Mouse (Mus musculus) forebrain, embryonic 11.5 days (tissue): Measurements from ENCODE around the gene Gnb1l. TPM values are rescaled to one million over a fixed set of nuclear protein-coding genes. Genes with fewer than 3 reads are reported as not detected.

Experiments used
- ATAC-seq: fragments of 200-750 bp; cut with Nextera tagmentation; replicated peaks from 2 replicates; pipeline ENCODE4 v1.8.0; 2017; ENCODE audit warnings: moderate TSS enrichment; ENCODE audit not compliant: low FRiP score
- DNase-seq: peaks from one replicate; pipeline ENCODE4 v3.0.0-alpha.2; 2017; ENCODE audit warnings: low spot score
- H3K27ac ChIP-seq: fragments of 300-500 bp; sonication (generic); 2 replicates; pipeline ENCODE4 v1.5.1; 2014; ENCODE audit warnings: low read depth, low read length
- H3K27me3 ChIP-seq: fragments of 300-500 bp; sonication (generic); 2 replicates; pipeline ENCODE4 v1.6.1; 2014; ENCODE audit warnings: mild to moderate bottlenecking, low read length, mixed read lengths; ENCODE audit not compliant: control insufficient read depth, insufficient read depth
- H3K36me3 ChIP-seq: fragments of 300-500 bp; sonication (generic); 2 replicates; pipeline ENCODE4 v1.6.1; 2014; ENCODE audit warnings: mild to moderate bottlenecking, low read length, moderate library complexity, mixed read lengths; ENCODE audit not compliant: control insufficient read depth, insufficient read depth
- H3K4me1 ChIP-seq: fragments of 300-500 bp; sonication (generic); replicated peaks from 2 replicates; pipeline ENCODE4 v1.6.1; 2014; ENCODE audit warnings: low read length, mixed read lengths; ENCODE audit not compliant: control insufficient read depth, insufficient read depth
- H3K4me2 ChIP-seq: fragments of 300-500 bp; sonication (generic); 2 replicates; pipeline ENCODE4 v1.6.1; 2014; ENCODE audit warnings: low read depth, mild to moderate bottlenecking, low read length, moderate library complexity, mixed read lengths; ENCODE audit not compliant: severe bottlenecking
- H3K4me3 ChIP-seq: fragments of 300-500 bp; sonication (generic); 2 replicates; pipeline ENCODE4 v1.5.1; 2014; ENCODE audit warnings: low read depth, low read length
- H3K9ac ChIP-seq: fragments of 300-500 bp; sonication (generic); 2 replicates; pipeline ENCODE4 v1.6.1; 2014; ENCODE audit warnings: low read length
- H3K9me3 ChIP-seq: fragments of 300-500 bp; sonication (generic); 2 replicates; pipeline ENCODE4 v1.6.1; 2016; ENCODE audit warnings: low read length, mixed read lengths; ENCODE audit not compliant: control insufficient read depth
- WGBS: fragments of 180-500 bp; shearing (Covaris S2); extraction: QIAGEN DNeasy Blood & Tissue Kit; methylation state at CpG from one replicate; pipeline ENCODE4 v1.1.7; 2014; 5-methylcytosine and 5-hydroxymethylcytosine counted together
- polyA plus RNA-seq: library from polyadenylated mRNA; unstranded; fragments of >200 nt; fragmentation: Nextera tagmentation; extraction: Ambion mirVana; gene quantifications from 2 replicates; pipeline ENCODE4 v1.2.1, GENCODE M21; 2014

Gene Gnb1l
- polyA plus RNA-seq, 1 experiment from 2014 or later = 14.9 TPM

GRCm38 (mm10) chr16:18583169-18583568, 84.7 kb downstream of the Gnb1l start:
- no peak overlapping the region for H3K4me2 ChIP-seq
- WGBS = 4% methylated on average over 10 of the region's 10 CpGs
- no peaks in the 10 kb centered on the region for H3K36me3 ChIP-seq
- peaks cover 25% of the 10 kb centered on the region for H3K4me1 ChIP-seq
- no peak overlapping the region for H3K27ac ChIP-seq
- peaks cover 90% of the 10 kb centered on the region for H3K27me3 ChIP-seq
- H3K9me3 ChIP-seq = no peaks in the 10 kb centered on the region
- no peak overlapping the region for H3K4me3 ChIP-seq
- no peak for DNase-seq
- no peak overlapping the region for H3K9ac ChIP-seq
- no peak for ATAC-seq

GRCm38 (mm10) chr16:18583673-18584357, 85.3 kb downstream of the Gnb1l start:
- WGBS = 10% methylated on average over 10 of the region's 10 CpGs
- Histone ChIP-seq H3K4me1 (peaks cover 25% of the 10 kb centered on the region), H3K36me3 (no peaks in the 10 kb centered on the region), H3K9ac (no peak overlapping the region), H3K27me3 (peaks cover 94% of the 10 kb centered on the region), H3K4me2 (no peak overlapping the region), H3K9me3 (no peaks in the 10 kb centered on the region), H3K27ac (no peak overlapping the region), H3K4me3 (no peak overlapping the region)
- ATAC-seq = no peak
- no peak for DNase-seq

GRCm38 (mm10) chr16:18584901-18585510, 86.5 kb downstream of the Gnb1l start:
- no peak for DNase-seq
- no peak overlapping the region for H3K4me3 ChIP-seq
- H3K9ac ChIP-seq = no peak overlapping the region
- peaks cover 98% of the 10 kb centered on the region for H3K27me3 ChIP-seq
- no peaks in the 10 kb centered on the region for H3K36me3 ChIP-seq
- no peak for ATAC-seq
- H3K4me2 ChIP-seq = no peak overlapping the region
- H3K4me1 ChIP-seq = peaks cover 25% of the 10 kb centered on the region
- WGBS = 8% methylated on average over 10 of the region's 10 CpGs
- no peaks in the 10 kb centered on the region for H3K9me3 ChIP-seq
- no peak overlapping the region for H3K27ac ChIP-seq

DNA sequence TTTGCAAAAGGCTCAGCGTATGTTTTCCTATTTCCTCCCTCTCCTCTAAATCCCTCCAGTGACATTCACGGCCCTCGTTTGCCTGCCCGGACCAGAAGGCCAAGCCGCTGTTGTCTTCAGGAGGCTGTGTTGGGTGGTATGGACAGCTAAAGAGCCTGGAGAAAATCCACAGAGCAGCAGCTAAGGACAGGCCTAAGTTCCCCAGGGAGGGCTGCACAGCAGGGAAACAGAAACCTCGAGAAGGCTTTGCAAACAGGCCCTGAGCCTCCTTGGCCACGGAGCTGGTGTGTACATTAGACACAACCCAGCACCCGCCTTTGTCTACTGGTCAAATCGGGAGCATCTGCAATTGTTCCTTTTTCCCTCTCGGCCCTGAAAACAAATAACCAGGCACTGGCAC, 87.2 kb downstream of the Gnb1l start:
- Histone ChIP-seq H3K4me1 (peaks cover 26% of the 10 kb centered on the region), H3K27ac (no peak overlapping the region), H3K27me3 (peaks cover 98% of the 10 kb centered on the region), H3K36me3 (no peaks in the 10 kb centered on the region), H3K9ac (no peak overlapping the region), H3K9me3 (no peaks in the 10 kb centered on the region), H3K4me3 (peak overlapping the region; percentile 33), H3K4me2 (no peak overlapping the region)
- 3% methylated on average over 10 of the region's 10 CpGs for WGBS
- DNase-seq = no peak
- no peak for ATAC-seq

DNA sequence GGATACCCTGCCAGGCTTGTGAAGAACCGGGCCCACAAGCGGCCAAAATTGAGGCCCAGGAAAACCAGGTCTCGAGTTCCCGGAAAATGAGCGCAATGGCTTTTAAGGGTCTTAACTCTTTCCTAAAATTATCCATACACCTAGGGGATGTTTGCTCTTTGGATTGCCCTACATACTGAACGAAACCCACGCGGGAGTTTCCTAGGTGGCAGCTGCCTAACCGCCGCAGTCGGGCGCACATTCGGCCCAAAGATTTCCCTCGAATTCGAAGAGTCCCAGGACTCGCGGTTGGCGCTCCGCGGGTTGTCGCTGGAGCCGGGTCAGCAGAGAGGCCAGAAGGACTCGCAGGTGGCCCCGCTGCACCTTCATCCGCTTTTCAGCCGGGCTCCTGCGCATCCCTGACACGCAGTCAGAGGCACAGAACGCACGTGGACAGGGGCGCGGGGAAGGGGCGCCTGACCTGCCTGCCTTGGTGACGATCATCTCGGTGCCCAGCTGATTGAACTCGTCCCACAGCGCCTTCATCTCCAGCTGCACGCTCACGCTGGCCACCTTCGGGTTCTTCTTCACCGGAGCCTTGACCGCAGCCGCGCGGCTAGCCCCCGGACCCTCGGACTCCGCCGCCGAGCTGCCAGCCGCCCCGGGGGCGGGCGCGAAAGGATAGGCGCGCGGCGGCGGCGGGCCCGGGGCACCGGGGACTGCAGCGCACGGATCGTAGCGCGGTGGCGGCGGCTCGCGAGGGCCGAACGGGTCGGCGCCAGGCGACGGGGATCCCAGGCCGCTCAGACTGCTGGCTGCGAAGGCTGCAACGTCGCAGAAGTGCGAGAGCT, 87.8 kb downstream of the Gnb1l start:
- ATAC-seq (no peak), DNase-seq (peak; percentile 71)
- Histone ChIP-seq H3K9me3 (no peaks in the 10 kb centered on the region), H3K4me2 (peak overlapping the region; percentile 55), H3K4me3 (peak overlapping the region; percentile 33), H3K4me1 (peaks cover 26% of the 10 kb centered on the region), H3K27me3 (peaks cover 98% of the 10 kb centered on the region), H3K9ac (peak overlapping the region; percentile 3; the same call in 1 of the 2 replicates), H3K36me3 (no peaks in the 10 kb centered on the region), H3K27ac (no peak overlapping the region)
- under 1% methylated on average over 83 of the region's 83 CpGs for WGBS

DNA sequence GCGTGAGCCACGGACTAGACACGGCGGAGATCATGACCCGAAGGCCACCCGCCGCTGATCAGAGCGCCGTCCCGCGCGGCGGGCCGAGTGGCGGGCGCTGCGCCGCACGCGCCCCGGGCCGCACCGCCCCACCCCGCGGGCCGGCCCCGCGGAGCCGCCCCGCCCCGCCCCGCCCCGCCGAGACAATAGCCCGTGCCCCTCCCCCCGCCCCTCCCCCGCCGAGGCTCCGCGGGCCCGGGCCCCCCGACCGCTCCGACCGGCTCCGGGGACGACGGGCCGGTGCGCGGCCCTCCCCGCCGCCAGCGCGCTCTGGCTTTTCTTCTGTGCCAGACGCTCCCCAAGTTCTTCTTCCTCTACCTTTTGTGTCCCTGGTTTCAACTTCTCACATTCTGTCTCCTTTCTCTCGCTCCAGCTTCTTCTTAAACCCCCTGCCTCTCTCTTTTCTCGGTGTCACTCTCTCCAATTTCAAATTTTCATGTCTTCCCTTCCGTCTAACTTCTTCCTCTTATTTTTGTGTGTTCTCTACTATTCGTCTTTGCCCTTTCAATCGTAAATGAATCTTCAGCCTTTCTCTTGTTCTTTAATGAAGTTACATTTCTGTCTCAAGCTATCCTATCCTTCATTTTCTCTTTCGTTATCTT, 88.5 kb downstream of the Gnb1l start:
- Histone ChIP-seq H3K9me3 (no peaks in the 10 kb centered on the region), H3K4me3 (peak overlapping the region; percentile 33), H3K36me3 (no peaks in the 10 kb centered on the region), H3K9ac (peak overlapping the region; percentile 3; the same call in 1 of the 2 replicates), H3K27me3 (peaks cover 98% of the 10 kb centered on the region), H3K27ac (no peak overlapping the region), H3K4me2 (peak overlapping the region; percentile 55), H3K4me1 (peaks cover 26% of the 10 kb centered on the region)
- ATAC-seq (no peak), DNase-seq (no peak)
- 1% methylated on average over 17 of the region's 62 CpGs for WGBS

GRCm38 (mm10) chr16:18587847-18588737, 89.6 kb downstream of the Gnb1l start:
- WGBS = 1% methylated on average over 57 of the region's 57 CpGs
- Histone ChIP-seq H3K4me1 (peaks cover 22% of the 10 kb centered on the region), H3K4me2 (peak overlapping the region; percentile 35), H3K27me3 (peaks cover 94% of the 10 kb centered on the region), H3K4me3 (peak overlapping the region; percentile 22), H3K9ac (no peak overlapping the region), H3K27ac (no peak overlapping the region), H3K9me3 (no peaks in the 10 kb centered on the region), H3K36me3 (no peaks in the 10 kb centered on the region)
- ATAC-seq (peak; percentile 23; the same call in 1 of the 2 replicates), DNase-seq (peak; percentile 69)
